Mouse (Mus musculus) small intestine, adult 2 months (tissue): Measurements from ENCODE around the gene Fen1.

Source experiments
- CTCF ChIP-seq: fragments of 200-500 bp; IDR thresholded peaks from 2 replicates; pipeline ENCODE4 v1.5.1; 2012; ENCODE audit warnings: low read depth, mild to moderate bottlenecking, control low read depth, inconsistent platforms, low read length, moderate library complexity, mixed read lengths; ENCODE audit not compliant: insufficient replicate concordance, insufficient read length; ENCODE audit errors: extremely low read depth
- POLR2A ChIP-seq: fragments of 200-500 bp; IDR thresholded peaks from 2 replicates; pipeline ENCODE4 v1.6.1; 2012; ENCODE audit warnings: low read depth, mild to moderate bottlenecking, control low read depth, inconsistent platforms, low read length, moderate library complexity

DNA sequence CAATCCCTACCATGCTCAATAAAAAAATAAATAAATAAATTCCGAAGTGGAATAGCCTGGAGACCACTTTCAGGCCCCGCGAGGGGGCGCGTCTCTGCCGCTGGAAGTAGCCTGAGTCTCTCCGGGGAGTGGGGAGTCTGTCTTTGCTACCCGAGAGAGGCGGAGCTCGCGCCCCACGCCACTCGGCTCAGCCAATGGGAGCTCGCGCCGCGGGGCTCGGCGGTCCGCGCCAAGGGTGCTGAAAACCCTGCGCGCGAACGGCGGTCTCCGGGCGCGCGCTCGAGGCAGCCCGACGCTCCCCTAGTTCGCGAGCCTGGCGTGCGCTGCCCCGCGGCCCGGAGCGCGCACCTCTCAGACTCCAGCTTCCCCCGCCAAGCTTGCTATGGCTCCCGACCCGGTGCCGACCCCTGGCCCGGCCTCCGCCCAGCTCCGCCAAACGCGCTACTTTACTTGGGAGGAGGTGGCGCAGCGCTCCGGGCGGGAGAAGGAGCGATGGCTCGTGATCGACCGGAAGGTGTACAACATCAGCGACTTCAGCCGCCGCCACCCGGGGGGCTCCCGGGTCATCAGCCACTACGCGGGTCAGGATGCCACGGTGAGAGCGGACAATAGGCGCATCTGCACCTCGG is 21.2 kb downstream of the Fen1 start, which contains the start of gene Fads1:
- TF ChIP-seq CTCF (peak; percentile 56; the same call in 1 of the 2 replicates), POLR2A (no peak)
